ENCODE assay signal across 7 mouse cellular contexts in genomic region chr6:120822307-120822928, GRCm38 (mm10). TPM values are rescaled to one million over a fixed set of nuclear protein-coding genes. Genes with fewer than 3 reads are reported as not detected.
DNase-seq lines count a peak whose midpoint lies in the region; ATAC-seq lines count a peak whose summit lies in the region.

Gene Atp6v1e1, minus strand, starts transcription at chr6:120822793.

- H3K9ac ChIP-seq in intestine, embryonic 16.5 days (ENCODE audit: low read depth, low read length) = peak within 1 kb of the TSS; percentile 76
- peak within 1 kb of the TSS; percentile 69 for H3K9ac ChIP-seq in midbrain, embryonic 11.5 days (ENCODE audit: low read length)

- H3K27ac ChIP-seq in intestine, embryonic 16.5 days (ENCODE audit: low read length) = peak within 1 kb of the TSS; percentile 94
- H3K27ac ChIP-seq in midbrain, embryonic 11.5 days (ENCODE audit: low read depth, low read length) = peak within 1 kb of the TSS; percentile 26; the same call in 1 of the 2 replicates

- no peaks in the 10 kb centered on the region for H3K9me3 ChIP-seq in intestine, embryonic 16.5 days (ENCODE audit: control insufficient read depth, low read length)
- no peaks in the 10 kb centered on the region for H3K9me3 ChIP-seq in midbrain, embryonic 11.5 days (ENCODE audit: control insufficient read depth, low read length)

- H3K4me3 ChIP-seq in intestine, embryonic 16.5 days (ENCODE audit: low read length) = peak within 1 kb of the TSS; percentile 78
- H3K4me3 ChIP-seq in midbrain, embryonic 11.5 days (ENCODE audit: low read depth, low read length) = peak within 1 kb of the TSS; percentile 68

- ATAC-seq in intestine, embryonic 16.5 days = peak; percentile 98
- peak; percentile 97 for ATAC-seq in midbrain, embryonic 11.5 days (ENCODE audit: low FRiP score)

- peaks cover 15% of the 10 kb centered on the region for H3K36me3 ChIP-seq in intestine, embryonic 16.5 days (ENCODE audit: control insufficient read depth, insufficient read depth, low read length)
- peaks cover 11% of the 10 kb centered on the region for H3K36me3 ChIP-seq in midbrain, embryonic 11.5 days (ENCODE audit: control insufficient read depth, insufficient read depth, low read length)

- no peaks in the 10 kb centered on the region for H3K27me3 ChIP-seq in intestine, embryonic 16.5 days (replicated peaks; ENCODE audit: control insufficient read depth, insufficient read depth, low read length)
- no peaks in the 10 kb centered on the region for H3K27me3 ChIP-seq in midbrain, embryonic 11.5 days (ENCODE audit: control insufficient read depth, insufficient read depth, low read length)

- peaks cover 8% of the 10 kb centered on the region for H3K4me1 ChIP-seq in intestine, embryonic 16.5 days (ENCODE audit: control insufficient read depth, insufficient read depth, low read length)
- H3K4me1 ChIP-seq in midbrain, embryonic 11.5 days (ENCODE audit: control insufficient read depth, insufficient read depth, low read length) = peaks cover 7% of the 10 kb centered on the region

- intact Hi-C loops in left cerebral cortex, postnatal 36 days (cut with DNase I) = no loop called here

- H3K4me2 ChIP-seq in intestine, embryonic 16.5 days (ENCODE audit: low read depth, low read length) = peak within 1 kb of the TSS; percentile 78
- peak within 1 kb of the TSS; percentile 71 for H3K4me2 ChIP-seq in midbrain, embryonic 11.5 days

- WGBS in intestine, embryonic 16.5 days = under 1% methylated on average over 41 of the region's 41 CpGs
- WGBS in midbrain, embryonic 11.5 days = 0% methylated on average over 41 of the region's 41 CpGs

- peak; percentile 96 for DNase-seq in adrenal gland, adult 2 months
- DNase-seq in embryo, embryonic 11.5 days (ENCODE audit: low read depth, low spot score) = peak; percentile 92
- peak; percentile 74 to 91 for DNase-seq in gastrocnemius, postnatal 4 days (ENCODE audit: low spot score in 2 of 2)
- DNase-seq in left cerebral cortex, postnatal 36 days (ENCODE audit: low spot score in 2 of 2) = peak; percentile 92
- DNase-seq in midbrain, embryonic 11.5 days (ENCODE audit: low spot score, missing footprints) = peak; percentile 98
- DNase-seq in skeletal muscle tissue, adult 2 months (ENCODE audit: low read depth, low spot score) = peak; percentile 97

RNA-seq across cellular contexts. Expression of gene Atp6v1e1, which starts in this region (rescaled TPM):
- total RNA-seq in adrenal gland, adult 2 months (2021) = 100 to 1,000 TPM; 362 to 464 TPM
- polyA plus RNA-seq in adrenal gland, adult 2 months (2012; rRNA removed) = 241 and 338 TPM in 2 replicates
- total RNA-seq in gastrocnemius, postnatal 4 days (2021) = 100 to 1,000 TPM; 122 to 133 TPM
- polyA plus RNA-seq in intestine, embryonic 16.5 days (2015; fragmentation: Nextera tagmentation; extraction: Ambion mirVana) = 187 and 202 TPM in 2 replicates
- 100 to 1,000 TPM; 539 to 601 TPM for total RNA-seq in left cerebral cortex, postnatal 36 days (2021)
- polyA plus RNA-seq in midbrain, embryonic 11.5 days (2014; fragmentation: Nextera tagmentation; extraction: Ambion mirVana) = 162 and 163 TPM in 2 replicates

Comparison
In these comparisons a context has a peak if more than half of its experiments do, and no peak if none do; other contexts are left out.
1. Peak in every context shown above with its lines: DNase-seq, ATAC-seq, H3K4me3 ChIP-seq and H3K27ac ChIP-seq.